Mouse (Mus musculus) CH12.LX (cell line): ENCODE measurements at regions not wholly inside any gene's neighbourhood (a gene's known extent, or its start where the extent isn't known, plus 50 kb on each side); places are given as distances from the start of the nearest gene placed in this dataset.

Source experiments
- DNase-seq: peaks from one replicate; pipeline ENCODE4 v3.0.0-alpha.2; 2013; ENCODE audit errors: extremely low read depth
- H3K27ac ChIP-seq: 2 replicates; pipeline ENCODE4 v1.5.1; 2012; ENCODE audit warnings: low read depth, mild to moderate bottlenecking, control low read depth, moderate library complexity; ENCODE audit not compliant: insufficient read depth
- H3K27me3 ChIP-seq: replicated peaks from 2 replicates; pipeline ENCODE3; 2012; ENCODE audit warnings: inconsistent platforms
- H3K36me3 ChIP-seq, 2 experiments: replicated peaks in 1 of 2; 2 replicates each; pipeline versions ENCODE3 to v1.6.1; 2012; ENCODE audit warnings: inconsistent platforms in 1 of 2, low read length in 1 of 2, mild to moderate bottlenecking in 1 of 2, mixed read lengths in 1 of 2, moderate library complexity in 1 of 2; ENCODE audit not compliant: control insufficient read depth in 1 of 2, insufficient read depth in 1 of 2
- H3K4me1 ChIP-seq, 2 experiments: 2 replicates each; pipeline ENCODE4 v1.6.1; 2012; ENCODE audit warnings: inconsistent platforms in 1 of 2, moderate library complexity in 1 of 2; ENCODE audit not compliant: insufficient read depth in 2 of 2, control insufficient read depth in 1 of 2
- H3K4me2 ChIP-seq: 2 replicates; pipeline ENCODE4 v1.6.1; 2012; ENCODE audit warnings: low read depth, mild to moderate bottlenecking, control low read depth; ENCODE audit not compliant: poor library complexity, insufficient read depth, severe bottlenecking
- H3K4me3 ChIP-seq, 3 experiments: fragments of 150-350 bp in 1 of 3; sonication (generic) in 1 of 3; replicated peaks in 1 of 3; 2 replicates each; pipeline versions ENCODE3 to v1.5.1; 2011 to 2012; ENCODE audit warnings: low read depth in 2 of 3, low read length in 2 of 3, mild to moderate bottlenecking in 2 of 3, moderate library complexity in 2 of 3, control low read depth in 1 of 3, improper control_type of control experiment in 1 of 3, inconsistent platforms in 1 of 3, mixed read lengths in 1 of 3; ENCODE audit not compliant: poor library complexity in 1 of 3
- H3K79me2 ChIP-seq: replicated peaks from 2 replicates; pipeline ENCODE4 v1.6.1; 2012; ENCODE audit warnings: mild to moderate bottlenecking, moderate library complexity; ENCODE audit not compliant: control insufficient read depth, poor library complexity, insufficient read depth, severe bottlenecking; ENCODE audit errors: extremely low read depth
- H3K9ac ChIP-seq: 2 replicates; pipeline ENCODE4 v1.6.1; 2012; ENCODE audit warnings: low read depth, mild to moderate bottlenecking, control low read depth, moderate library complexity; ENCODE audit not compliant: insufficient read depth
- H3K9me3 ChIP-seq: replicated peaks from 2 replicates; pipeline ENCODE3; 2012; ENCODE audit warnings: low read length, inconsistent platforms, mixed read lengths
- JUN ChIP-seq: IDR thresholded peaks from 2 replicates; pipeline ENCODE4 v1.6.1; 2011; ENCODE audit warnings: low read depth, mild to moderate bottlenecking, low read length, improper control_type of control experiment, moderate library complexity; ENCODE audit not compliant: insufficient read depth
- MEF2A ChIP-seq: IDR thresholded peaks from 2 replicates; pipeline ENCODE4 v1.6.1; 2014; ENCODE audit warnings: low read depth, mild to moderate bottlenecking, inconsistent platforms, low read length, improper control_type of control experiment, borderline replicate concordance
- PAX5 ChIP-seq: IDR thresholded peaks from 2 replicates; pipeline ENCODE4 v1.6.1; 2012; ENCODE audit warnings: low read length, inconsistent platforms, mixed read lengths
- POLR2AphosphoS2 ChIP-seq: IDR thresholded peaks from 2 replicates; pipeline ENCODE4 v1.6.1; 2011; ENCODE audit warnings: low read depth, low read length, improper control_type of control experiment
- SMC3 ChIP-seq: IDR thresholded peaks from 2 replicates; pipeline ENCODE4 v1.6.1; 2011; ENCODE audit warnings: low read depth, low read length, improper control_type of control experiment
- TBP ChIP-seq: conservative IDR thresholded peaks from 2 replicates; pipeline ENCODE4 v1.6.1; 2011; ENCODE audit warnings: low read depth, low read length, improper control_type of control experiment
- dilution Hi-C: fragments of 300-500 bp; cut with MboI; formaldehyde crosslinking; loops from 2 replicates; pipeline ENCODE4 v1.14.3; 2020; ENCODE audit warnings: low sequenced_read_pairs; ENCODE audit not compliant: extremely low pct_unique_long_range_greater_than_20kb, extremely low pct_ligation_motif_present
- in situ Hi-C: fragments of 300-500 bp; cut with MboI; formaldehyde crosslinking; loops from 3 replicates; pipeline ENCODE4 v1.14.3; 2019; ENCODE audit warnings: low sequenced_read_pairs, low pct_ligation_motif_present, low pct_unique_long_range_greater_than_20kb, mixed read lengths

DNA sequence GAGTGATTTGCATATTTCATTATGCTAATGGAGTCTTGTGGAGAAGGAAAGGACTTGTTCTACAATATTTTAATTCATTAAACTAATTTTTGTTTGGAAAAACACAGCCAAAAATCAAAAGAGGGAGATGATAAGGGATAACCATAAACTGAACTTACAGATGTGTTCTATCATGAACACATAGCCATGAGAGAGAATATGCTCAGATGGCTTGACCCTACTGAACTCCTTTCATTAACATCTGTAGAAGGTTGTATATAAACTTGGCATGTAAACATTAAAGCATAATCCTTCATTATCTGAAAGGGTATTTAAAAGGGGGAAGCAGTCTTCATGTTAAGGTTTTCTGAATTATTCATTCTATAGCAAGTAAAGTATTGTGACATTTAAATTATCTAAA, 871.1 kb downstream of the Tlr4 start:
- Histone ChIP-seq H3K4me3 (no peak overlapping the region), H3K27me3 (no peaks in the 10 kb centered on the region), H3K9me3 (peaks cover 14% of the 10 kb centered on the region), H3K27ac (no peak overlapping the region), H3K36me3 (no peaks in the 10 kb centered on the region), H3K4me1 (no peaks in the 10 kb centered on the region), H3K9ac (no peak overlapping the region), H3K4me2 (no peak overlapping the region), H3K79me2 (no peaks in the 10 kb centered on the region)
- TF ChIP-seq SMC3 (no peak), MEF2A (no peak), POLR2AphosphoS2 (no peak), TBP (no peak), PAX5 (no peak), JUN (no peak)
- in situ Hi-C loops (no loop called here), dilution Hi-C loops (no loop called here)
- DNase-seq, result no peak
